Mouse (Mus musculus) CH12.LX (cell line): Measurements from ENCODE around the gene Naa35. TPM values are rescaled to one million over a fixed set of nuclear protein-coding genes. Genes with fewer than 3 reads are reported as not detected.

Experiments used
- DNase-seq: peaks from one replicate; pipeline ENCODE4 v3.0.0-alpha.2; 2013; ENCODE audit errors: extremely low read depth
- H3K27ac ChIP-seq: 2 replicates; pipeline ENCODE4 v1.5.1; 2012; ENCODE audit warnings: low read depth, mild to moderate bottlenecking, control low read depth, moderate library complexity; ENCODE audit not compliant: insufficient read depth
- H3K27me3 ChIP-seq: replicated peaks from 2 replicates; pipeline ENCODE3; 2012; ENCODE audit warnings: inconsistent platforms
- H3K36me3 ChIP-seq, 2 experiments: replicated peaks in 1 of 2; 2 replicates each; pipeline versions ENCODE3 to v1.6.1; 2012; ENCODE audit warnings: inconsistent platforms in 1 of 2, low read length in 1 of 2, mild to moderate bottlenecking in 1 of 2, mixed read lengths in 1 of 2, moderate library complexity in 1 of 2; ENCODE audit not compliant: control insufficient read depth in 1 of 2, insufficient read depth in 1 of 2
- H3K4me1 ChIP-seq, 2 experiments: 2 replicates each; pipeline ENCODE4 v1.6.1; 2012; ENCODE audit warnings: inconsistent platforms in 1 of 2, moderate library complexity in 1 of 2; ENCODE audit not compliant: insufficient read depth in 2 of 2, control insufficient read depth in 1 of 2
- H3K4me2 ChIP-seq: 2 replicates; pipeline ENCODE4 v1.6.1; 2012; ENCODE audit warnings: low read depth, mild to moderate bottlenecking, control low read depth; ENCODE audit not compliant: poor library complexity, insufficient read depth, severe bottlenecking
- H3K4me3 ChIP-seq, 3 experiments: fragments of 150-350 bp in 1 of 3; sonication (generic) in 1 of 3; replicated peaks in 1 of 3; 2 replicates each; pipeline versions ENCODE3 to v1.5.1; 2011 to 2012; ENCODE audit warnings: low read depth in 2 of 3, low read length in 2 of 3, mild to moderate bottlenecking in 2 of 3, moderate library complexity in 2 of 3, control low read depth in 1 of 3, improper control_type of control experiment in 1 of 3, inconsistent platforms in 1 of 3, mixed read lengths in 1 of 3; ENCODE audit not compliant: poor library complexity in 1 of 3
- H3K79me2 ChIP-seq: replicated peaks from 2 replicates; pipeline ENCODE4 v1.6.1; 2012; ENCODE audit warnings: mild to moderate bottlenecking, moderate library complexity; ENCODE audit not compliant: control insufficient read depth, poor library complexity, insufficient read depth, severe bottlenecking; ENCODE audit errors: extremely low read depth
- H3K9ac ChIP-seq: 2 replicates; pipeline ENCODE4 v1.6.1; 2012; ENCODE audit warnings: low read depth, mild to moderate bottlenecking, control low read depth, moderate library complexity; ENCODE audit not compliant: insufficient read depth
- H3K9me3 ChIP-seq: replicated peaks from 2 replicates; pipeline ENCODE3; 2012; ENCODE audit warnings: low read length, inconsistent platforms, mixed read lengths
- BHLHE40 ChIP-seq: IDR thresholded peaks from 2 replicates; pipeline ENCODE4 v1.6.1; 2011; ENCODE audit warnings: mild to moderate bottlenecking, low read depth, low read length, improper control_type of control experiment
- CHD1 ChIP-seq: IDR thresholded peaks from 2 replicates; pipeline ENCODE4 v1.6.1; 2012; ENCODE audit warnings: low read depth, low read length, improper control_type of control experiment, inconsistent platforms
- CTCF ChIP-seq, 2 experiments: IDR thresholded peaks in 1 of 2; conservative IDR thresholded peaks in 1 of 2; 2 replicates each; pipeline ENCODE4 v1.5.1; 2011 to 2012; ENCODE audit warnings: low read depth in 2 of 2, low read length in 2 of 2, improper control_type of control experiment in 1 of 2, inconsistent platforms in 1 of 2, mild to moderate bottlenecking in 1 of 2, moderate library complexity in 1 of 2
- EP300 ChIP-seq: IDR thresholded peaks from 2 replicates; pipeline ENCODE4 v1.6.1; 2011; ENCODE audit warnings: low read length, improper control_type of control experiment
- GABPA ChIP-seq: IDR thresholded peaks from 2 replicates; pipeline ENCODE4 v1.6.1; 2012; ENCODE audit warnings: low read depth, low read length, improper control_type of control experiment, inconsistent platforms; ENCODE audit not compliant: insufficient replicate concordance
- IRF4 ChIP-seq: IDR thresholded peaks from 2 replicates; pipeline ENCODE4 v1.6.1; 2014; ENCODE audit warnings: low read depth, mild to moderate bottlenecking, inconsistent platforms, low read length, improper control_type of control experiment
- JUN ChIP-seq: IDR thresholded peaks from 2 replicates; pipeline ENCODE4 v1.6.1; 2011; ENCODE audit warnings: low read depth, mild to moderate bottlenecking, low read length, improper control_type of control experiment, moderate library complexity; ENCODE audit not compliant: insufficient read depth
- MAFK ChIP-seq: IDR thresholded peaks from 2 replicates; pipeline ENCODE4 v1.6.1; 2011; ENCODE audit warnings: low read length, improper control_type of control experiment; ENCODE audit not compliant: insufficient replicate concordance
- MEF2A ChIP-seq: IDR thresholded peaks from 2 replicates; pipeline ENCODE4 v1.6.1; 2014; ENCODE audit warnings: low read depth, mild to moderate bottlenecking, inconsistent platforms, low read length, improper control_type of control experiment, borderline replicate concordance
- MXI1 ChIP-seq: IDR thresholded peaks from 2 replicates; pipeline ENCODE4 v1.6.1; 2011; ENCODE audit warnings: mild to moderate bottlenecking, low read depth, low read length, improper control_type of control experiment
- MYC ChIP-seq: IDR thresholded peaks from 2 replicates; pipeline ENCODE4 v1.6.1; 2011; ENCODE audit warnings: low read depth, mild to moderate bottlenecking, improper control_type of control experiment, low read length
- POLR2A ChIP-seq: IDR thresholded peaks from 2 replicates; pipeline ENCODE4 v1.6.1; 2011; ENCODE audit warnings: low read depth, mild to moderate bottlenecking, improper control_type of control experiment, low read length
- POLR2AphosphoS2 ChIP-seq: IDR thresholded peaks from 2 replicates; pipeline ENCODE4 v1.6.1; 2011; ENCODE audit warnings: low read depth, low read length, improper control_type of control experiment
- RAD21 ChIP-seq: IDR thresholded peaks from 2 replicates; pipeline ENCODE4 v1.6.1; 2011; ENCODE audit warnings: low read depth, mild to moderate bottlenecking, low read length, improper control_type of control experiment, moderate library complexity
- SMC3 ChIP-seq: IDR thresholded peaks from 2 replicates; pipeline ENCODE4 v1.6.1; 2011; ENCODE audit warnings: low read depth, low read length, improper control_type of control experiment
- UBTF ChIP-seq: IDR thresholded peaks from 2 replicates; pipeline ENCODE4 v1.6.1; 2012; ENCODE audit warnings: low read depth, mild to moderate bottlenecking, inconsistent platforms, low read length, improper control_type of control experiment, moderate library complexity
- USF1 ChIP-seq: IDR thresholded peaks from 2 replicates; pipeline ENCODE4 v1.6.1; 2014; ENCODE audit warnings: low read depth, mild to moderate bottlenecking, inconsistent platforms, low read length, improper control_type of control experiment
- USF2 ChIP-seq: conservative IDR thresholded peaks from 2 replicates; pipeline ENCODE4 v1.6.1; 2011; ENCODE audit warnings: low read depth, low read length, improper control_type of control experiment
- ZKSCAN1 ChIP-seq: IDR thresholded peaks from 2 replicates; pipeline ENCODE4 v1.6.1; 2012; ENCODE audit warnings: low read depth, inconsistent platforms, low read length, improper control_type of control experiment, borderline replicate concordance
- ZMIZ1 ChIP-seq: IDR thresholded peaks from 2 replicates; pipeline ENCODE4 v1.6.1; 2012; ENCODE audit warnings: low read depth, mild to moderate bottlenecking, inconsistent platforms, low read length, improper control_type of control experiment
- ZNF384 ChIP-seq: IDR thresholded peaks from 2 replicates; pipeline ENCODE4 v1.6.1; 2012; ENCODE audit warnings: low read depth, low read length, improper control_type of control experiment, inconsistent platforms
- dilution Hi-C: fragments of 300-500 bp; cut with MboI; formaldehyde crosslinking; loops from 2 replicates; pipeline ENCODE4 v1.14.3; 2020; ENCODE audit warnings: low sequenced_read_pairs; ENCODE audit not compliant: extremely low pct_unique_long_range_greater_than_20kb, extremely low pct_ligation_motif_present
- in situ Hi-C: fragments of 300-500 bp; cut with MboI; formaldehyde crosslinking; loops from 3 replicates; pipeline ENCODE4 v1.14.3; 2019; ENCODE audit warnings: low sequenced_read_pairs, low pct_ligation_motif_present, low pct_unique_long_range_greater_than_20kb, mixed read lengths
- polyA plus RNA-seq: library from polyadenylated mRNA; unstranded; fragments of >175 nt; gene quantifications from 2 replicates; pipeline ENCODE4 v1.2.1, GENCODE M21; 2012; ENCODE audit warnings: low read depth; ENCODE audit not compliant: insufficient read length
- total RNA-seq, 2 experiments: library from RNA; depleted of rRNA; stranded (reverse); fragments of 300-350 nt in 1 of 2; fragments of >200 nt in 1 of 2; gene quantifications; 2 replicates each; pipeline ENCODE4 v1.2.3; 2012 to 2014

Naa35 gene
- total and polyA plus RNA-seq, 3 experiments, result 46.8 to 60.2 (median 56.4) TPM

GRCm38 (mm10) chr13:59613868-59614267 lies 28.8 kb downstream of the Naa35 start:
- Histone ChIP-seq H3K4me3 (no peak overlapping the region), H3K36me3 (peaks cover 41 to 82% of the 10 kb centered on the region in 2 experiments), H3K27ac (no peak overlapping the region), H3K4me2 (no peak overlapping the region), H3K4me1 (no peaks in the 10 kb centered on the region), H3K9me3 (no peaks in the 10 kb centered on the region), H3K9ac (no peak overlapping the region), H3K79me2 (no peaks in the 10 kb centered on the region), H3K27me3 (no peaks in the 10 kb centered on the region)
- no peak for DNase-seq
- TF ChIP-seq BHLHE40, result no peak
- dilution Hi-C loops (no loop called here), in situ Hi-C loops (no loop called here)

DNA sequence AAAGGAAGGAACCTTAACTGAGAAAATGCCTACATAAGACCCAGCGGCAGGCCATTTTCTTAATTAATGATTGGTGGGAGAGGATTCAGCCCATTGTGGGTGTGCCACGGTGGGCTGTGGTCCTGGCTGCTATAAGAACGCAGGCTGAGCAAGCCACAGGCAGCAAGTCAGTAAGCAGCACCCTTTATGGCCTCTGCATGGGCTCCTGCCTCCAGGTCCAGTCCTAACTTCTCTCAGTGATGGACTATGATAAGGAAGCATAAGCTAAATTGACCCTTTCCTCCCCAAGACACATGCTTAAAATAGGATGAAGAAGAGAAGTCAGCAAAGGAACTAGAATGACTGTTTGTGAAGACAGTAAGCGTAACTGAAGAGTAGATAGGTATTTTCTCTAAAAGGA lies 30.1 kb downstream of the Naa35 start:
- dilution Hi-C loops, result no loop called here
- in situ Hi-C loops, result no loop called here
- peaks cover 39 to 80% of the 10 kb centered on the region in 2 experiments for H3K36me3 ChIP-seq
- H3K4me2 ChIP-seq, result no peak overlapping the region
- peaks cover 0 to 3% of the 10 kb centered on the region in 2 experiments; a peak in 1 of 4 replicates for H3K4me1 ChIP-seq
- no peak overlapping the region for H3K27ac ChIP-seq
- H3K27me3 ChIP-seq, result no peaks in the 10 kb centered on the region
- H3K79me2 ChIP-seq, result no peaks in the 10 kb centered on the region
- H3K4me3 ChIP-seq, result no peak overlapping the region
- DNase-seq, result no peak
- no peak for TF ChIP-seq UBTF
- no peak for TF ChIP-seq MYC
- no peak for TF ChIP-seq USF2
- TF ChIP-seq POLR2AphosphoS2, result no peak
- TF ChIP-seq IRF4, result no peak
- TF ChIP-seq EP300, result no peak
- TF ChIP-seq RAD21, result no peak
- no peak for TF ChIP-seq ZNF384
- no peak for TF ChIP-seq ZKSCAN1
- no peak for TF ChIP-seq JUN
- no peak for TF ChIP-seq GABPA
- H3K9ac ChIP-seq, result no peak overlapping the region
- H3K9me3 ChIP-seq, result no peaks in the 10 kb centered on the region

DNA sequence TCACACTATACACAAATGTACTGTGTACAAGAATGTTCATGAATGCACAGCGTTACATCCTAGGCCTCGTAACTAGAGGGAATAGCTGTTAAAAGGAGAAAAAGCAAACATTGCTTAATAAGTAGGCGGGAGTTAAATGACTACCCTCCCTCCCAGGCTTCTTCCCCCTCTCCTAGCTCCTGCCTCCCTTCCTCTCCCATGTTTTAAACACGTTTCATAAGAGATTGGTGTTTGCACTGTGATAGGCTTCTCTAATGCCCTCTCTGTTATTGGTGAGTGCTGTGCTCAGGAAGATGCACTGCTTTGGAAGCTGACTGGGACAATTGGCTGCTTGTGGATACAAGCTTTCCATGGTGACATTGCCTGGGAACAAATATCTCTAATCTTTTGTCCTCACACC lies 30.5 kb downstream of the Naa35 start:
- in situ Hi-C loops, result no loop called here
- Histone ChIP-seq H3K36me3 (peaks cover 42 to 79% of the 10 kb centered on the region in 2 experiments), H3K27ac (no peak overlapping the region), H3K4me2 (no peak overlapping the region), H3K9ac (no peak overlapping the region), H3K4me1 (peaks cover 3 to 7% of the 10 kb centered on the region in 2 experiments; a peak in 3 of 4 replicates), H3K79me2 (no peaks in the 10 kb centered on the region), H3K9me3 (no peaks in the 10 kb centered on the region), H3K27me3 (no peaks in the 10 kb centered on the region), H3K4me3 (no peak overlapping the region)
- dilution Hi-C loops, result no loop called here
- TF ChIP-seq BHLHE40, result no peak
- no peak for TF ChIP-seq RAD21
- TF ChIP-seq GABPA, result no peak
- no peak for TF ChIP-seq IRF4
- TF ChIP-seq POLR2AphosphoS2, result no peak
- no peak for TF ChIP-seq USF1
- no peak for TF ChIP-seq ZNF384
- TF ChIP-seq UBTF, result no peak
- TF ChIP-seq ZMIZ1, result no peak
- no peak for TF ChIP-seq CTCF (conservative IDR thresholded peaks at IDR 0.05 in 1 of 2, IDR thresholded peaks at IDR 0.05 in 1 of 2; ENCODE audit: low read depth in 2 of 2, low read length in 2 of 2)
- no peak for TF ChIP-seq MXI1
- TF ChIP-seq MAFK, result no peak
- TF ChIP-seq POLR2A, result no peak
- TF ChIP-seq MEF2A, result no peak
- TF ChIP-seq SMC3, result no peak
- TF ChIP-seq CHD1, result no peak
- DNase-seq, result no peak
